Mouse (Mus musculus) megakaryocyte, embryonic 14.5 days (primary cell): ENCODE data around the gene Csrp1. TPM values are rescaled to one million over a fixed set of nuclear protein-coding genes. Genes with fewer than 3 reads are reported as not detected.
A peak's percentile ranks its signal among the peaks of the same experiment; 100 is the strongest.

Source experiments
- H3K27me3 ChIP-seq: replicated peaks from 2 replicates; pipeline ENCODE3; 2012; ENCODE audit warnings: inconsistent platforms
- H3K36me3 ChIP-seq: replicated peaks from 2 replicates; pipeline ENCODE3; 2012; ENCODE audit warnings: low read length, inconsistent platforms, mixed read lengths
- H3K4me1 ChIP-seq: 2 replicates; pipeline ENCODE4 v1.6.1; 2012; ENCODE audit warnings: inconsistent platforms
- H3K4me3 ChIP-seq: replicated peaks from 2 replicates; pipeline ENCODE3; 2012; ENCODE audit warnings: moderate library complexity, mild to moderate bottlenecking, inconsistent platforms
- H3K9me3 ChIP-seq: 2 replicates; pipeline ENCODE4 v1.6.1; 2012; ENCODE audit warnings: inconsistent platforms
- FLI1 ChIP-seq: IDR thresholded peaks from 2 replicates; pipeline ENCODE4 v1.6.1; 2012; ENCODE audit warnings: low read length, inconsistent platforms, mixed read lengths
- GATA1 ChIP-seq: IDR thresholded peaks from 3 replicates; pipeline ENCODE4 v1.6.1; 2012; ENCODE audit warnings: mixed read lengths, low read length, inconsistent platforms, borderline replicate concordance
- polyA plus RNA-seq: library from polyadenylated mRNA; stranded (reverse); fragments of >175 nt; gene quantifications from 2 replicates; pipeline ENCODE4 v1.2.3, GENCODE M21; 2012; ENCODE audit warnings: low replicate concordance; ENCODE audit not compliant: insufficient read depth

The Csrp1 gene
- polyA plus RNA-seq, 1 experiment = 121 TPM

- Histone ChIP-seq H3K27me3 (peaks cover 24% of the 10 kb centered on the region), H3K4me3 (no peak within 1 kb of the TSS), H3K4me1 (peaks cover 71% of the 10 kb centered on the region), H3K9me3 (no peaks in the 10 kb centered on the region), H3K36me3 (no peaks in the 10 kb centered on the region)
- TF ChIP-seq GATA1 (no peak), FLI1 (no peak)
These were observed 59.1 kb downstream of the Csrp1 start, which contains the start of gene Tnni1 for GRCm38 (mm10) chr1:135778780-135779535. Gene Tnni1, plus strand, starts transcription at chr1:135779434.

- Histone ChIP-seq H3K4me1 (peaks cover 59% of the 10 kb centered on the region), H3K36me3 (no peaks in the 10 kb centered on the region), H3K4me3 (no peak overlapping the region), H3K27me3 (peaks cover 20% of the 10 kb centered on the region), H3K9me3 (no peaks in the 10 kb centered on the region)
- TF ChIP-seq FLI1 = no peak
- no peak for TF ChIP-seq GATA1
These were observed 60.8 kb downstream of the Csrp1 start for GRCm38 (mm10) chr1:135780649-135781048.

- TF ChIP-seq FLI1 (no peak), GATA1 (no peak)
- no peaks in the 10 kb centered on the region for H3K36me3 ChIP-seq
- H3K27me3 ChIP-seq = peaks cover 20% of the 10 kb centered on the region
- no peaks in the 10 kb centered on the region for H3K9me3 ChIP-seq
- H3K4me1 ChIP-seq = peaks cover 54% of the 10 kb centered on the region
- H3K4me3 ChIP-seq = no peak overlapping the region
These were observed 61.4 kb downstream of the Csrp1 start for GRCm38 (mm10) chr1:135781220-135781619.

GRCm38 (mm10) chr1:135782816-135783215 lies 63.0 kb downstream of the Csrp1 start:
- no peaks in the 10 kb centered on the region for H3K9me3 ChIP-seq
- H3K4me3 ChIP-seq = no peak overlapping the region
- H3K36me3 ChIP-seq = no peaks in the 10 kb centered on the region
- peaks cover 40% of the 10 kb centered on the region for H3K4me1 ChIP-seq
- H3K27me3 ChIP-seq = peaks cover 19% of the 10 kb centered on the region
- TF ChIP-seq FLI1 = no peak
- TF ChIP-seq GATA1 = no peak

GRCm38 (mm10) chr1:135787799-135788198 lies 67.9 kb downstream of the Csrp1 start:
- Histone ChIP-seq H3K9me3 (no peaks in the 10 kb centered on the region), H3K36me3 (no peaks in the 10 kb centered on the region), H3K27me3 (peaks cover 26% of the 10 kb centered on the region), H3K4me1 (peaks cover 45% of the 10 kb centered on the region), H3K4me3 (no peak overlapping the region)
- TF ChIP-seq GATA1 (no peak), FLI1 (no peak)

GRCm38 (mm10) chr1:135788708-135789107 lies 68.8 kb downstream of the Csrp1 start:
- no peak for TF ChIP-seq GATA1
- TF ChIP-seq FLI1 = no peak
- Histone ChIP-seq H3K4me1 (peaks cover 46% of the 10 kb centered on the region), H3K9me3 (no peaks in the 10 kb centered on the region), H3K36me3 (no peaks in the 10 kb centered on the region), H3K4me3 (peak overlapping the region; percentile 74), H3K27me3 (peaks cover 33% of the 10 kb centered on the region)

GRCm38 (mm10) chr1:135789815-135790214 lies 70.0 kb downstream of the Csrp1 start:
- no peaks in the 10 kb centered on the region for H3K9me3 ChIP-seq
- TF ChIP-seq GATA1 = no peak
- TF ChIP-seq FLI1 = no peak
- no peak overlapping the region for H3K4me3 ChIP-seq

GRCm38 (mm10) chr1:135792143-135792939 lies 72.5 kb downstream of the Csrp1 start:
- Histone ChIP-seq H3K36me3 (no peaks in the 10 kb centered on the region), H3K27me3 (peaks cover 66% of the 10 kb centered on the region), H3K9me3 (no peaks in the 10 kb centered on the region), H3K4me1 (peaks cover 56% of the 10 kb centered on the region), H3K4me3 (no peak overlapping the region)
- TF ChIP-seq GATA1 = no peak
- TF ChIP-seq FLI1 = no peak

More at GRCm38 (mm10) chr1:135789815-135790214, 70.0 kb downstream of the Csrp1 start:
- peaks cover 50% of the 10 kb centered on the region for H3K4me1 ChIP-seq
- H3K27me3 ChIP-seq = peaks cover 43% of the 10 kb centered on the region
- no peaks in the 10 kb centered on the region for H3K36me3 ChIP-seq

- Histone ChIP-seq H3K27me3 (peaks cover 73% of the 10 kb centered on the region), H3K4me1 (peaks cover 47% of the 10 kb centered on the region), H3K4me3 (peak overlapping the region; percentile 73), H3K36me3 (no peaks in the 10 kb centered on the region), H3K9me3 (no peaks in the 10 kb centered on the region)
- TF ChIP-seq GATA1 (no peak), FLI1 (no peak)
These were observed 73.7 kb downstream of the Csrp1 start for GRCm38 (mm10) chr1:135793370-135794215.
